Mouse (Mus musculus) left cerebral cortex, postnatal 14 days (tissue): ENCODE measurements at regions not wholly inside any gene's neighbourhood (a gene's known extent, or its start where the extent isn't known, plus 50 kb on each side); places are given as distances from the start of the nearest gene placed in this dataset.

Experiments
- DNase-seq, 2 experiments: peaks; one replicate each; pipeline ENCODE4 v3.0.0; 2021 to 2022; ENCODE audit warnings: low spot score in 2 of 2, mixed read lengths in 1 of 2
- intact Hi-C: fragments of 180-260 bp; cut with DNase I; formaldehyde crosslinking; loops from one replicate; pipeline ENCODE4 v1.15.1; 2025

- intact Hi-C loops: no loop called here
Observed at GRCm38 (mm10) chr13:44394016-44394415, 335.3 kb upstream of the Jarid2 start.

GRCm38 (mm10) chr13:44398613-44399369 lies 330.5 kb upstream of the Jarid2 start:
- no peak for DNase-seq
- intact Hi-C loops: no loop called here

More at GRCm38 (mm10) chr13:44394016-44394415, 335.3 kb upstream of the Jarid2 start:
- no peak for DNase-seq

DNA sequence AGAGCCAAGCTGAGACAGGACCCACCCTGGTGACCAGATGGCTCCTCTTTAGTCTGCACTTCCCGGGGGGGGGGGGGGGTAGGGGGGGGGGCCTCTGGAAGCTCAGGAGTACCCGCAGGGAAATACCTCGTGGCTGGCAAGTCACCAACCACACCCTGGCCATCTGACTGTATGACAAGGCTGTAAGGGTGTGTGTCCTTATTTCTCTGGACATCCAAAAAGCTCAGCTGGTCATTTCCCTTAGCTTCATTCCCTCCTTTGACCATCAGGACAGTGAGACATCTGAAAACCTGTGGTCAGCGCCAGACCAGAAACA lies 329.9 kb upstream of the Jarid2 start:
- intact Hi-C loops: no loop called here
- DNase-seq: no peak

DNA sequence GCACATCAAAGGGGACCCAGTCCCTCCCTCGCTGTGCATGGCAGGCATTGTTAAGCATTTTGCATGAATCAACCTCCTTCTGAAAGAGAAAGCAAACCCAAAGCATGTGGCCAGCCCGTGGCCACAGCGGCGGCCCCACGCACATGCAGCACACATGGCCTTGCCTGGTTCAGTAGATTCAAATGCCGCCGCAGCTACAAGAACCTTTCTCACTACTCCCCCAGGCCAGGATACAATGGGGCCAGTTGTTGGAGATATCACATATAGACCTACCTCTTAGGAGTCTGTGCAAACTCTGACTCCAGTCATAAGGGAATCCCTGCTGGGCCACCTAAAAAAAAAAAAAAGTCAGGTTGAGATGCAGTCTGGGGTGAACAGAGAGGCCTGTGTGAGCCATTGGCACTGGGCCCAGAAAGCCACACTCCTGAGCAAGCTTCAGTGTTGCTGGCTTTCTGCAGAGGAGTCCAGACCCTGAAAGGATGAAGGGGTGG lies 329.4 kb upstream of the Jarid2 start:
- intact Hi-C loops: no loop called here
- no peak for DNase-seq

DNA sequence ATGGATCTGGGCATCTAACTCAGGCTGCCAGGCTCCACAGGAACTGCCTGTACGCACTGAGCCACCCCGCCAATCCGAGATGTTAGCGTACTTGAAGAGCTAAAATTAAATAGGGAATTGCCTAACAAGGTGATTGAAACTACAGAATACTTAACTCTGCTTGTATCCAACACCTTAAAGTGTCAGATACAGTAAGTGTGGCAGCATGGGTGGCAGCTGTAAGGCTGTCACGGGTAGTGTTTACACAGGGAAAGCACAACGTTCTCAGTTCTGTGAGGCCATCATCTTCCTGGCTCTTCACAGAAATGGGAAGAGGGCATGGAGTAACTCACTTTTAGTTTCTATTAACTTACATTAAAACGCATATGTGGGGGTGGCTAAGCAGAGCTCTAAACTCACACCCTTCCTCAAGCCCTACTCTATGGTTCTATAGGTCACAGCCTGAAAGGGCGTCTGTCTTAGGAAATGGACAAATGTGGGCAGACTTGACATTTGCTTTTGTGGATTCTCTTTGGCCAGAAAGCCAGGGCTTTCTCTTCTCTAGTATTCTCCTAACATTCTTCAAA lies 325.2 kb upstream of the Jarid2 start:
- intact Hi-C loops: no loop called here
- no peak for DNase-seq

DNA sequence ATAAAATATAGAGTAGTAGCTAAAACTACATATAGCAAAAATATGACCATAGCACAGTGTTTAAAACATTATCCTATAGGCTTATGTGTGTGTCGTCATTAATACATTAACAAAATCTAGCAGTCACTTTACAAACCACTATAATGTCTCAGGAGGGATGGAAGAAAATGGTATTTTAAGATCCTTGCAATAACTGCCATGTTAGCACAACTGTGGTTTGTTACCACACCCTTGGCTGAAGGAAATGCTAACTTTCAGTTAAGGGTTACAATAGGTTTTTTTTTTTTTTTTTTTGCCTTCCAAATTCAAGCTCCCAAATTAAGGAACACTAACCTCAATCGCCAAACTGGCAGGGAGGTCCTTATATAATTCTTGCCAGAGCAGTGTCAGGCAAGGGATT lies 322.0 kb upstream of the Jarid2 start:
- intact Hi-C loops: no loop called here
- DNase-seq: no peak

DNA sequence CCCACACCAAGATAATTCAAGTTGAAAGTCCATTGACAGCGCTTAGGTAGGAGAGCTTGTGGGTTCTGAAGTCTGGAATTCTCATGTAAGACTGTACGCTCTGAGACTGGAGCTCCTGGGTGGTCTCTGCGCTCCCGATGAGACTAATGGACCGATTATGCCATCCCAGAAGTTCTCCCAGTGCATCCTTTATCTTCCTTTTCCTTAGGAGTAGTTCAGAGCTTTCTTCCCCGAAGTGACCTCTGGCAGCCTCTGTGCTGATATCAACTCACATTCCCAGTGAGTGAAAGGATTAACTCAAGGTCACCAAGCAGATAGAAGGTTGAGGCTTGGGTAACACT lies 320.7 kb upstream of the Jarid2 start:
- DNase-seq: no peak
- intact Hi-C loops: no loop called here

DNA sequence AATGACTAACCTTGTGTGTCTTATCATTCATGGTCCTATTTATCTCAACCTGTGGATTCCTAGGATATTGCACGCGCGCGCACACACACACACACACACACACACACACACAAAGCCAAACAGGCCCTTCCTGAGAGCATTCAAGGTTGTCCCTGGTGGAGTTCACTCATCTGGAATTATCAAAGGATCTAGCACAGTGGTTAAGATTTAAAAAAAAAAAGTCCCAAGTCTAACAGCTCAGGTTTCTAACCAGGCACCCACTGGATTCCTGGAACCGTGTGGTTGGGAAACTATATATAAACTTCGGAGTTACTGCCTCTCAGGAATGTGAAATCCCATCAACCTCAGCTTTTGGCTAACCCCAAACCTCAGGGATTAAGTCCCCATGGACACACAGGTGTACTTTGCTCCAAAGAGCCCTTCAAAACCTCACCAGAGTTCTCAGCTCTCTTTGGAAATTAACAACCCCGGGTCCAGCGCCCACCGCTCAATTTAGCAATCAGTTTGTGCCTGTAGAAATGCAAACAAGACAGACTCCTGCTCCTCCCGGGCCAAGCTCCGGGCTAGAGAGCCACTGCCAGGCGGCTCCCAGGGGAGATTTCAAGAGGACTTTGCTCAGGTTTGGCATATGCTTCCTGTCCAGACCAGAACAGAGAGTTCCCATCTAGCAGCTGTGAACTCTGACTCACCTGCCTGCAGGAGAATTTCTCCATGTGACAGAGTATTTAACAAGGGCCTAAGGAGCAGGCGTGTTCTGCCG lies 320.1 kb upstream of the Jarid2 start:
- no peak for DNase-seq
- intact Hi-C loops: no loop called here

DNA sequence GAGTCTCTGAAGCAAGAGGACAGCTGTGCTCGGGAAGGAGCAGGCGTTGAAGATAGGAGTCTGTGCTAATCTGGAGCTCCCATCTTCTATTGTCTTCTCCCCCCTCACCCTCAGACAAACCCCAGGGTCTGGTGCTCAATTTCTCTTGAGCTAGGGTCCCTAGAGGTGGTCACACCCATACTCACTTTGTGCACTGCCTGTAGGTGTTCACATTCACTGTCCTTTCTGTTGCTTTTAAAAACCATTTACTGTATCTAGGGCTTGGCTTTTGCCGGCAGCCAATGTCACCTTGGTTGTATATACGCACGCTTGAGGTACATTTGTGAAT lies 319.6 kb upstream of the Jarid2 start:
- no peak for DNase-seq
- intact Hi-C loops: no loop called here

DNA sequence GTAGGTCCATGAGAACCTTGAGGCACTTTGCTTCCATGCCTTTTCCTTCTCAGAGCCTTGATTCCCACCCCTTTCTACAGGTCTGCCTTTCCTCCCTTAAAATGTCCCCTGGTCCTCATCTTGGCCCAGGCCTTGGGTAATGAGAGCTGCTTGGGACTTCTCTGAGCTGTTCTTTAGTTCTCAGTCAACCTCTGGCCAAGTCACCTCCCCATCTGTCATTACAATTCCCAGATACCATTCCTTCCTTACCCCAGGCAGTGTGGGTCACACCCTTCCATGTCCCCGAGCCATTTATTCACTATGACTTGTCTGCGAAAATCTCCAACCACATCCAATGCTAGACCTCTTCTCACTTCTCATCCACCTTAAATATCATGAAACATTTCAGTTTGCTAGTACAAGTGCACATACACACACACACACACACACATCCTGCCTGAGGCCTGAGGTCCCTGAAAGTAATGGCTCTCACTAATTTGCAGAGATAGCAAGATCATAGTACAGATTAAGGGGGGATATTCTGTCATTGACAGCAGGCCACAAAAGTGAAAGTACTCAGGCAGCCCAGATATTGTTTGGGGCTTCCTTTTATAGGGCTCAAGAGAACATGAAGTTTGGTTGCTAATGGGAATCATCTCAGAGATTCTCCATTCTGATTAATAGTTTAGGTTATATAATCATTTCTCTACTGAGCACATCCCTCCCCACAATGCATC lies 317.3 kb upstream of the Jarid2 start:
- intact Hi-C loops: no loop called here
- no peak for DNase-seq

DNA sequence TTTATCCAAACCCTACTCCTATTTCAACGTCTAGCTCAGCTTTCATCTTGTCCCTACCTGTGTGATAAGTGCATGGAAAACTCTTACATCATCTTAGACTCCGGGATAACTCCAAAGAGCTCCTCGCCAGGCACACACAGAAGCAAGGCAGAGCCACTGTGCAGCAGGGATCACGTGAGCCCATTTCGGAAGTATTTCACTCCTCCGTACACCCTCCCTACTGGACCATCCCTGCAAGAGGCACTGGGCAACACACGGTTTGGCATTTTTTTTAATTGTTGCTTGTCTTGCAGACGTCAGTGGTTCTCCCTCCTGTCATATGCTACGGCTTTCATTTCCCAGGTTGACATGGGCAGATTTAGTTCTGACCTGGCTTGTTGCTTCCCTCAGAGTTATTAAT lies 316.0 kb upstream of the Jarid2 start:
- DNase-seq: no peak
- intact Hi-C loops: no loop called here

- intact Hi-C loops: no loop called here
- DNase-seq: no peak
Observed at GRCm38 (mm10) chr13:44415971-44416370, 313.3 kb upstream of the Jarid2 start.

- DNase-seq: no peak
- intact Hi-C loops: no loop called here
Observed at GRCm38 (mm10) chr13:44416986-44417385, 312.3 kb upstream of the Jarid2 start.

- intact Hi-C loops: no loop called here
- no peak for DNase-seq
Observed at GRCm38 (mm10) chr13:44419056-44419455, 310.2 kb upstream of the Jarid2 start.

DNA sequence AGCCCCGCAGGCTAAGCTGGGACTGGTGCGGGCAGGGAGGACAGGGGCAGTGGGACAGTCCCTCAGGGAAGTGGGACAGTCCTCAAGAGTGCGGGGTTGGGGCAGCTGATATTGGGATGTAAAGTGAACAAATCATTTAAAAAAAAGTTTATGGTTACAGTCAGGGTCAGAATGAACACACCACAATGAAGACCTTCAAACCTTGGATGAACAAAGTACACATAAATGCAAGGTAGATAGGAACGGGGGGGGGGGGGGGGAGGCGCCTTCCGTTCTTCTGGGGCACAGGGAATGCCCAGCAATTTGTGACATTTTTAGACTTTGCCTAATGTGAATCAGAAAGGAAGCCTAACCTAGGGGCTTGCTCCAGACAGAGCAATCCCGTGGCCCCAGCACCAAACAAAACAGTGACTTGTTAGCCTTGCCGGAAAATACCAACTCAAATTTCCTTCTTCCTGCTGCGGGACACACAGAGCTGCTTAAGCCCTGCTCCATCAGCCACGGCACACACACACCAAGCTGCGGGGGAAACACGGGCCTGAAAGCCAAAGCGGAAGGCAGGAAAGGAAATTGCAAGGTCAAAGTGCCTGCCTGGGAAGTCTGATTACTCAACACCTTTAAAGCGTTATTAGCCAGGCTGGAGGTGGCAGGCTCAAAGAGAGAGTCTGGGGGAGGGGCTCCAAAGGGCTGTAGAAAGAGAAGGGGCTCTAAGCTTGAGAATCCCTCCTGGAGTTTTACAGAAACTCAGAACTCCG lies 309.6 kb upstream of the Jarid2 start:
- no peak for DNase-seq
- intact Hi-C loops: no loop called here

- intact Hi-C loops: no loop called here
- no peak for DNase-seq
Observed at GRCm38 (mm10) chr13:44420227-44420592, 309.1 kb upstream of the Jarid2 start.

DNA sequence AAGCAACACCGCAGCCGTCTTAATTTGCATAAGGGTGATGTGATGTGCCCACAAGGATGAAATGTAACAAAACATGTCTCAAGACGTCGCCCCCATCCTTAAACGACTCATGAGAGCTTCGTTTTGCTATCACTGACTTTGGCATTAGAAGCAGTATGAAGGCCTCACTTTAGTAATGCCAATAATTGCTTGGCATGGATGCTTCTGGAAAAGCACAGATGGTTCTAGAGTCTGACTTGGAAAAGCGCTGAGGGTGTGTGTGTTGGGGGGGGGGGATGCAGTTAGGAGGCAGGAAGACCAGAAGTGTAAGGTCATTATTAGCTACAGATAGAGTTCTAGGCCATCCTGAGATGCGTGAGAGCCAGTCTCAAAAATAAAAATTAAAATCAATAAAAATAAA lies 308.3 kb upstream of the Jarid2 start:
- intact Hi-C loops: no loop called here
- DNase-seq: peak in 1 of 2 experiments; percentile 12

- intact Hi-C loops: no loop called here
Observed at GRCm38 (mm10) chr13:44421426-44421825, 307.8 kb upstream of the Jarid2 start.

DNA sequence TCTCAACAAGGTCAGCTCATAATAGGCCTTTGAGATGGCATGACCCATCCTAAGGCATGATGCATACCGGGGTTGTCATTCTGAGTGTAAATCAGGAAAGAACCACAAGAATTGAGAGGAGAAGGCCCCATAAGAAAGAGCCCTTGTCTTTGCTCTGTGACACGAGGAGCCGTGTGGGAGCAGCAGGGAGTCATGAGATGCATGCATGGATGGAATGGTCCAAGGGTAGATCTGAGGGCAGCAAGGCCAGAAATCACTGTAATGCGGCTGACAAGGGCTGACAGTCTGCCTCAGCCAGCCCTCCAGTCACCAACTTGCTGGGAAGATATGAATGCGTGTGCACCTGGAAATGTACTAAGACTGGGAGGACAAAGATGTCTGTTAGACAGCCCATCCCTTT lies 307.4 kb upstream of the Jarid2 start:
- intact Hi-C loops: no loop called here
- no peak for DNase-seq

More at GRCm38 (mm10) chr13:44421426-44421825, 307.8 kb upstream of the Jarid2 start:
- DNase-seq: peak; percentile 66 to 84

GRCm38 (mm10) chr13:44430492-44430891 lies 298.8 kb upstream of the Jarid2 start:
- DNase-seq: no peak
- intact Hi-C loops: no loop called here
